Comparison of ENCODE assay signal across 16 mouse cellular contexts in genomic region chr2:179013891-179014593, GRCm38 (mm10).
"Had no signal": no experiment of that assay in that cellular context is flagged by ENCODE, and none has a peak within 500 bp of the region (broad histone marks: within the 10 kb centered on the region; RNA-seq: fewer than 3 reads in every experiment).

No protein-coding gene starts in this region.

- H3K4me1 ChIP-seq: liver, embryonic 12.5 days; liver, embryonic 15.5 days had no signal

- ATAC-seq: intestine, postnatal 0 days; liver, embryonic 12.5 days; midbrain, embryonic 15.5 days had no signal

- DNase-seq: kidney, adult 2 months; kidney, postnatal 4 days; liver; lung, adult 18-20 months; lung, postnatal 10 days; lung, postnatal 36 days; thymus, adult 18-20 months; thymus, postnatal 36 days had no signal

- H3K27ac ChIP-seq: limb, embryonic 10.5 days; limb, embryonic 13.5 days; liver, embryonic 12.5 days; liver, embryonic 15.5 days; lung, embryonic 15.5 days; midbrain, embryonic 12.5 days; midbrain, embryonic 15.5 days had no signal

- H3K27me3 ChIP-seq: limb, embryonic 13.5 days; liver, embryonic 12.5 days; liver, embryonic 15.5 days; lung, embryonic 15.5 days; midbrain, embryonic 12.5 days; midbrain, embryonic 15.5 days had no signal

- H3K4me2 ChIP-seq: limb, embryonic 13.5 days; liver, embryonic 12.5 days; liver, embryonic 15.5 days; lung, embryonic 15.5 days; midbrain, embryonic 12.5 days; midbrain, embryonic 15.5 days had no signal

- H3K4me3 ChIP-seq: limb, embryonic 10.5 days; limb, embryonic 13.5 days; liver, embryonic 12.5 days; liver, embryonic 15.5 days; lung, embryonic 15.5 days; midbrain, embryonic 12.5 days; midbrain, embryonic 15.5 days had no signal

- H3K9ac ChIP-seq: limb, embryonic 13.5 days; liver, embryonic 12.5 days; liver, embryonic 15.5 days; lung, embryonic 15.5 days; midbrain, embryonic 12.5 days; midbrain, embryonic 15.5 days had no signal

- H3K36me3 ChIP-seq: limb, embryonic 10.5 days; limb, embryonic 13.5 days; liver, embryonic 12.5 days; liver, embryonic 15.5 days; lung, embryonic 15.5 days; midbrain, embryonic 12.5 days; midbrain, embryonic 15.5 days had no signal

- H3K9me3 ChIP-seq: limb, embryonic 10.5 days; limb, embryonic 13.5 days; liver, embryonic 12.5 days; liver, embryonic 15.5 days; lung, embryonic 15.5 days; midbrain, embryonic 12.5 days; midbrain, embryonic 15.5 days had no signal
